Mouse (Mus musculus) testis, adult 2 months (tissue): Measurements from ENCODE around the gene 1700020D05Rik.

Source experiments
- CTCF ChIP-seq: fragments of 200-500 bp; IDR thresholded peaks from 2 replicates; pipeline ENCODE4 v1.5.1; 2012; ENCODE audit warnings: low read depth, mild to moderate bottlenecking, inconsistent platforms, low read length, moderate library complexity; ENCODE audit not compliant: control insufficient read depth, insufficient read depth, insufficient replicate concordance
- POLR2A ChIP-seq: fragments of 200-500 bp; IDR thresholded peaks from 2 replicates; pipeline ENCODE4 v1.6.1; 2012; ENCODE audit warnings: low read depth, mild to moderate bottlenecking, inconsistent platforms, low read length, moderate library complexity; ENCODE audit not compliant: control insufficient read depth

GRCm38 (mm10) chr19:5456241-5456921 is 47.2 kb downstream of the 1700020D05Rik start:
- TF ChIP-seq CTCF: no peak
- no peak for TF ChIP-seq POLR2A
